Mouse (Mus musculus) liver, adult 2 months (tissue): ENCODE results near the gene Naa25. TPM values are rescaled to one million over a fixed set of nuclear protein-coding genes. Genes with fewer than 3 reads are reported as not detected.

ENCODE experiments used
- DNase-seq: peaks from one replicate; pipeline ENCODE4 v3.0.0-alpha.2; 2011; ENCODE audit warnings: low read depth, low spot score; ENCODE audit errors: extremely low read depth
- H3K27ac ChIP-seq: fragments of 200-500 bp; replicated peaks from 2 replicates; pipeline ENCODE4 v1.5.1; 2012; ENCODE audit warnings: low read depth, mild to moderate bottlenecking, control low read depth, inconsistent platforms, low read length; ENCODE audit not compliant: insufficient read depth
- H3K27me3 ChIP-seq: fragments of 200-500 bp; 2 replicates; pipeline ENCODE4 v1.6.1; 2012; ENCODE audit warnings: mild to moderate bottlenecking, moderate library complexity, low read length, inconsistent platforms; ENCODE audit not compliant: control insufficient read depth, insufficient read depth
- H3K36me3 ChIP-seq: fragments of 200-500 bp; 2 replicates; pipeline ENCODE4 v1.6.1; 2012; ENCODE audit warnings: low read length, inconsistent platforms; ENCODE audit not compliant: control insufficient read depth, insufficient read depth
- H3K4me1 ChIP-seq: fragments of 200-500 bp; 2 replicates; pipeline ENCODE4 v1.6.1; 2011; ENCODE audit warnings: low read length; ENCODE audit not compliant: control insufficient read depth, insufficient read depth
- H3K4me3 ChIP-seq: fragments of 200-500 bp; 2 replicates; pipeline ENCODE4 v1.5.1; 2011; ENCODE audit warnings: low read depth, mild to moderate bottlenecking, control low read depth, low read length, moderate library complexity; ENCODE audit not compliant: insufficient read depth
- H3K79me2 ChIP-seq: fragments of 200-500 bp; 2 replicates; pipeline ENCODE4 v1.6.1; 2012; ENCODE audit warnings: inconsistent platforms, mild to moderate bottlenecking, low read length, moderate library complexity; ENCODE audit not compliant: control insufficient read depth, insufficient read depth
- H3K9ac ChIP-seq: fragments of 200-500 bp; 2 replicates; pipeline ENCODE4 v1.6.1; 2012; ENCODE audit warnings: low read depth, mild to moderate bottlenecking, control low read depth, inconsistent platforms, low read length
- CTCF ChIP-seq: fragments of 200-500 bp; IDR thresholded peaks from 2 replicates; pipeline ENCODE4 v1.5.1; 2011; ENCODE audit warnings: low read depth, low read length, control low read depth
- POLR2A ChIP-seq: fragments of 200-500 bp; IDR thresholded peaks from 2 replicates; pipeline ENCODE4 v1.6.1; 2011; ENCODE audit warnings: low read length, control low read depth; ENCODE audit not compliant: insufficient read depth; ENCODE audit errors: extremely low read depth
- WGBS: fragments of 180-500 bp; shearing (Covaris S2); methylation state at CpG from one replicate; pipeline ENCODE4 v1.1.7; 2018; 5-methylcytosine and 5-hydroxymethylcytosine counted together
- polyA plus RNA-seq: library from polyadenylated mRNA; depleted of rRNA; stranded (reverse); fragments of >200 nt; gene quantifications from 2 replicates; pipeline ENCODE4 v1.2.3, GENCODE M21; 2012
- total RNA-seq: library from RNA; depleted of rRNA; stranded (reverse); fragments of >200 nt; gene quantifications from 2 replicates; pipeline ENCODE4 v1.2.3, GENCODE M21; 2014

The Naa25 gene
- total and polyA plus RNA-seq, 2 experiments: 7.6 to 8.6 TPM

DNA sequence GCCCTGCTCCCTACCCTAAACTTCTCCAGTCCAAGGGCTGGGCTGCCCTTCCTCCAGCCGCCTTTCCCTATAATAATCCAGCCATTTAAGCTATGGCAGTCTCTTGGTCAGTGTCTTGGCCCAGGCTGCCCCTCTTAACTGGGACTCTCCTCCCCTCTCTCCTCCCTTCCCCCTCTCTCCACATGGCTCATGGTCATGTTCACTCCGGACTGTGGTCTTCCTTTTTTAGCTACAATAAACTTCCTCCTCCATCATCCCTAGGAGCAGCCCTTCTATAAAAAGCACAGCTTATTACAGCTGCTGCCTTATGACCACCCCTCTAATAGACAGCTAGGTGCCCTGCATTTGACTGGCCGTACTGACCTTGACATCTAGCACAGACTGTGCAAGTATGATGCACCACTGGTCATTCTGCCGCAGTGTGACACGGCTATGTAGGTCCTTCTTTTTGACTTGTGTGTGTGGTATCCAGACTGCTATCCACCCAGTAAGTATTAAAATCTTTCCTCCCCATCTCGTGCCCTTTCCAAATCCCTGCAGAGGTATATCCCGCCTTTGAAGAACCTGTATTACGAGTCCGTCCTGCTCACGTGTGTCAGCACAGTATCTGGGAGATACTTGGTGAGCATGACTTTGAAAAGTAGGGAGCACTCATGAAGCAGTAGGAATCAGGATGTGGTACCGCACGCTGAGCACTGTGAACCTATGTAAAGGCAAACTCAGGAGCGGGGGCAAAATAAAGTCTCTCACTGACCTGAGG is 56.2 kb downstream of the Naa25 start:
- no peak overlapping the region for H3K27ac ChIP-seq

DNA sequence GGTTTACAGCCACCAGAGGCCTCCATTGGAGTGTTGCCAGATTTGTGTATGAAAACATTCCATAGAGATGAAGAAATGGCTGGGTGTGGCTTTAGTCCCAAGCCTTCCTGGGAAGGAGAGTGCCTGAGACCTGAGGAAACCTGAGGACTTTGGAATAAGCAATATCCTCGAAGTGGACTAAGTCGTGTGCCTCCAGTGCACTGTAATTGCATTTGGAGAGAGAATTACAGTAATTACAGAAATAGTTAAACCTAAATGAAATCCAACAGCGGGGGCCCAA is 56.7 kb downstream of the Naa25 start:
- no peaks in the 10 kb centered on the region for H3K27me3 ChIP-seq
- no peak overlapping the region for H3K27ac ChIP-seq
- H3K4me3 ChIP-seq: no peak overlapping the region
- no peak overlapping the region for H3K9ac ChIP-seq
- no peak for DNase-seq
- peaks cover 9% of the 10 kb centered on the region for H3K4me1 ChIP-seq
- WGBS: 83% methylated on average over 3 of the region's 3 CpGs
- no peaks in the 10 kb centered on the region for H3K36me3 ChIP-seq
- TF ChIP-seq CTCF (no peak), POLR2A (no peak)
- no peaks in the 10 kb centered on the region for H3K79me2 ChIP-seq

More for the DNA sequence above, 56.2 kb downstream of the Naa25 start:
- H3K9ac ChIP-seq: no peak overlapping the region
- H3K4me3 ChIP-seq: no peak overlapping the region
- DNase-seq: no peak
- no peaks in the 10 kb centered on the region; the same call in 1 of the 2 replicates for H3K79me2 ChIP-seq
- no peaks in the 10 kb centered on the region for H3K27me3 ChIP-seq
- H3K4me1 ChIP-seq: peaks cover 9% of the 10 kb centered on the region
- no peak for TF ChIP-seq CTCF
- TF ChIP-seq POLR2A: no peak
- WGBS: 89% methylated on average over 13 of the region's 13 CpGs
- no peaks in the 10 kb centered on the region for H3K36me3 ChIP-seq

- Histone ChIP-seq H3K4me1 (peaks cover 3% of the 10 kb centered on the region), H3K27ac (no peak overlapping the region), H3K27me3 (no peaks in the 10 kb centered on the region), H3K36me3 (no peaks in the 10 kb centered on the region), H3K79me2 (no peaks in the 10 kb centered on the region), H3K9ac (no peak overlapping the region), H3K4me3 (no peak overlapping the region)
- 75% methylated on average over 9 of the region's 9 CpGs for WGBS
- no peak for DNase-seq
- no peak for TF ChIP-seq POLR2A
- TF ChIP-seq CTCF: no peak
Observed at GRCm38 (mm10) chr5:121455510-121456265, 58.0 kb downstream of the Naa25 start.

GRCm38 (mm10) chr5:121461339-121462170 is 63.8 kb downstream of the Naa25 start:
- 82% methylated on average over 4 of the region's 4 CpGs for WGBS
- H3K79me2 ChIP-seq: no peaks in the 10 kb centered on the region
- no peaks in the 10 kb centered on the region for H3K27me3 ChIP-seq
- no peak overlapping the region for H3K27ac ChIP-seq
- H3K4me1 ChIP-seq: no peaks in the 10 kb centered on the region
- DNase-seq: no peak
- TF ChIP-seq POLR2A: no peak
- TF ChIP-seq CTCF: no peak
- no peaks in the 10 kb centered on the region for H3K36me3 ChIP-seq
- H3K9ac ChIP-seq: no peak overlapping the region
- H3K4me3 ChIP-seq: no peak overlapping the region

GRCm38 (mm10) chr5:121462171-121462502 is 64.4 kb downstream of the Naa25 start:
- Histone ChIP-seq H3K27ac (no peak overlapping the region), H3K79me2 (no peaks in the 10 kb centered on the region), H3K4me1 (no peaks in the 10 kb centered on the region), H3K9ac (no peak overlapping the region), H3K4me3 (no peak overlapping the region), H3K36me3 (no peaks in the 10 kb centered on the region), H3K27me3 (no peaks in the 10 kb centered on the region)
- no peak for TF ChIP-seq POLR2A
- TF ChIP-seq CTCF: no peak
- WGBS: 50% methylated on average over 1 of the region's 1 CpGs
- no peak for DNase-seq
